Mouse (Mus musculus): Measurements from ENCODE around the gene Dffa. TPM values are rescaled to one million over a fixed set of nuclear protein-coding genes. Genes with fewer than 3 reads are reported as not detected.
"Not testable (repeated sequence)": the region's sequence is repeated elsewhere in the genome, so short reads cannot be mapped to it uniquely, and the experiment has no call there.

Gene Dffa
- total RNA-seq, 2 experiments from 2014 or later, result 24.4 to 24.9 TPM

DNA sequence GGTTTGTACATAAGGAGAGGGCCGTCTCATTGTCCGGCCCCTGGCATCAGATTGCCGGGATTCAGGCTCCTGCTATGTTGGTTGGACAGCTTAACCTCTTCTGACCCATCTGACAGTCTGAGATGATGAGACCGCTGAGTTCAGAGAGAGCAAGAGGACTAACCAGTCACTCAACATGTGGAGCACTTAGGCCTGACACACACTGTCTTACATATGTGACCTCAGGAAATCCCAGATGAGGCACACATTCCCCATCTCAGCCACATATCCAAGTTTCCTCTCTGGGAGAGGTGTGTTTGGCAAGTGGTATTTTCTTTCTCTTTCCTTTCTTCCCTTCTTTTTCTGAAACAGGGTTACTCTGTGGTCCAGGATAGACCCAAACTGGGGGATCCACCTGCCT is 41.2 kb downstream of the Dffa start:
- DNase-seq (ENCODE audit: low spot score in 2 of 2), result no peak

DNA sequence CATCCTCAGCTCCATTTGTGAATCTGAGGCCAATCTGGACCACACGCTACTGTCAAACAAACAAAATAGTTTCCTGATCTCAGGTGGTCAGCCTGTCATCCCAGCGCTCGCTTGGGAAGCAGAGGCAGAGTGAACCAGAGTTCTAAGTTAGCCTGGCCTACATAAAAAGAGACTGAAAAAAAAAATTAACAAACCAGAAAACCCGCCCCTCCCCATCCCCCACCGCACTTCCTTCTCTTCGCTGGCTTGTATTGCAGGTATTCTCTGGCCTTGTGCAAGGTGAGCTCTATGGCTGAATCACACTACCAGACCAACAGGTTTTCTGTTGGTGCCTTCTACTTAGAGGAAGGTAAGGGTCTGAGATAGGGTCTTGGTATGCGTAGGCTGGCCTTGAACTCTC is 43.6 kb downstream of the Dffa start:
- no peak for DNase-seq (ENCODE audit: low spot score in 2 of 2)

DNA sequence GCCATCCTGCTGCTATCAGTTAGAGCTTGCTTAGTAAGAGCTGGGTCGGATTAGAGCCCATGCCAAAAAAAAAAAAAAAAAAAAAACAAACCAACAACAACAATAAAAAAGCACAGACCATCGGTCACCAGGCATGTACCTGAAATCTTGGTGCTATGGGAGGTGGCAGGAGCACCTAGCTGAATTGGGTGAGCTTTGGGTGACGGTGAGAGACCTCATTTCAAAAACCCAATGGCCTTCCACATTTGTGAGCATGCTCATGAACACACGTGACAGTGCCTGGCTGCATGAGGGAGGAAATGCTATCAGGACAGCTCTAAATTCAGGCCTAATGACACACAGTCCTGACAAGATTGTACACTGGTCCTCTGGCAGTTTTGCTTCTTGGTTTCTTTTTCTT is 44.1 kb downstream of the Dffa start:
- no peak for DNase-seq (ENCODE audit: low spot score in 2 of 2)

DNA sequence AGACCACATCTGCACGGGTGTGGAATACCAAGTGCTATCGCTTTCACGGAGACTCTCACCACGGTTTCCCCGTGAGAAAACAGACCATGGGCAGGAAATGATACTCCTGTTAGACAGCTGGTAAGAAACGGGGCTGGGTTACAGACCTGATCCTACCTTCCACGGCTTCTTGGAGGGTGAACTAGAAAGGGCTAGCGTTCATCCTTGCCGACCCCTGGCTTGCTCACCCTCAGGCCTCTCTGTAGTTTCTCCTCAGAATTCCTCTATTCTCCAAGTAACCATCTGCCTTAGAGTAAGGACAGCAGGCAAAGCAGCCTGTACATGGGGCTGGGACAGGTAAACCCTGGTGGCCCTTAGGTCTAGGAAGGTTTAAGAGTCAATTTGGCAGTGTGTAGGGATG is 45.2 kb downstream of the Dffa start:
- no peak for DNase-seq (ENCODE audit: low spot score in 2 of 2)

DNA sequence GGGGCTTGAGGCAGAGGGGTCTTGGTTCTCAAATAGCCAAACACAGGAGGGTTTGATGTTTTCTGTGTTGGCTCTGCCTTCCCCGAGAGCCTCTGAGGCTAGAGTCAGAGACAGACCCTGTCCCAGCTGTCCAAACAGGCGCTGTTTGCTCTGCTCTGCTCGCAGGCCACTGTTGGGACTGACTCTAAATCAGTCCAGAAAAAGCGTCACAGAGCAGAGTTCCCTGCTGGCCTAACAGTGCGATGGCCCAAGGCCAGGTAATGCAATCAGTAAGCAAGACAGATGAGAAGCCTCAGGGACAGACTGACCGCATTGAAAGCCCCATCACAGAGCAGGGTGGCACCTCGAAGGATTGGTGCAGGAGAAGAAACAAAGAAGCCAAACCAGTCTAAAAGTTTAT is 45.7 kb downstream of the Dffa start:
- peak in 1 of 2 experiments; percentile 47 for DNase-seq (ENCODE audit: low spot score in 2 of 2)

DNA sequence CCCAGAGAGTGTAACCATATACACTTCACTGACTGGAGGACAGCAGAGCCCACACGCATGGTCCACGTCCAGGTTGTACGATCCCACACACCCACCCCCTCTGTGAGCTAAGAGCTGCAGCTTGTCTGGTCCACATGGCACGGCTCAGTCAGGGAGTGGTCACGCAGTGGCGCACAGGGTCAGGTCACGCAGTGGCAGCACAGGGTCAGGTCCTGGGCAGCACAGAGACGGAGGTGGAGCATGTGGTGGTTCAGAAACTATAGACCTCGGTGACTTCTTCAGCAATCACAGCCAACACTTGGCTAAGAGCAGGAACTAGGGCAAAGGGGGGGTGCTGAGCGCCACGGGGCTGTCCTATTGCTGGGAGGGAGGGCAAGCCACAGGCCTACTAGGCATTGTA is 46.3 kb downstream of the Dffa start:
- DNase-seq (ENCODE audit: low spot score in 2 of 2), result no peak

DNA sequence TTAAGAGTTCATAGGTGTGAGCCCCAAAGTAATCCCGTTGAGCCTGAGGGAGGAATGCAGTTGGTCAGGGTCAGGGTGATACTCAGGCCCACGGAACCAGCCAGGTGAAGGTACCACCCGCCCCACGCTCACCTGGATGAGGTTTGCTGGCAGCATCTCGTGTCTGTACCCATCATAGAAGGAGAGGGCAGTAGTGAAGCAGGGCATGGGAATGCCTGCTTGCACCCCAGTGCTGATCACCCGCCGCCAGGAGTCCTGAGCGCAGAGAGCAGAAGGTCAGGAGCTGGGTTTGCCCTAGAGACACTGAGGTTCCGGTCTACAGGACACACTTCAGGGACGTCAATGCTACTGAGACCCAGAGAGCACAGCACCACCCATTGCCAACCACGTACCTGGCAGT is 46.8 kb downstream of the Dffa start:
- DNase-seq (ENCODE audit: low spot score in 2 of 2), result no peak

DNA sequence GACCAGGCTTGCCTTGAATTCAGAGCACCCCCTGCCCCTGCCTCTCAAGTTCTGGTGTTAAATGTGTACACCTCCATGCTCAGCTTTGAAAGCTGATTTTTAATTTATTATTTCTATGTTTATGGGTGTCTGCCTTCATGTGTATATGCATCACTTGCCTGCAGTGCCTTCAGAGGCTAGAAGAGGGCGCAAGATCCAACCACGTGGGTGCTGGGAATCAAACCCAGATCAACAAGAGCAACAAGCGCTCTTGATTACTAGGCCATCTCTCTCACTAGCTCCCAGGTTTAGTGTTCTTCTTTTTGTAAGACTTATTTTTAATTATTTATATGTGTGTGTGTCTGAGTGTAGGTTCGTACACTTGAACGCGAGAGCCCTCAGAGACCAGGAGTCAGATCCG is 50.9 kb downstream of the Dffa start:
- DNase-seq (ENCODE audit: low spot score in 2 of 2), result no peak

DNA sequence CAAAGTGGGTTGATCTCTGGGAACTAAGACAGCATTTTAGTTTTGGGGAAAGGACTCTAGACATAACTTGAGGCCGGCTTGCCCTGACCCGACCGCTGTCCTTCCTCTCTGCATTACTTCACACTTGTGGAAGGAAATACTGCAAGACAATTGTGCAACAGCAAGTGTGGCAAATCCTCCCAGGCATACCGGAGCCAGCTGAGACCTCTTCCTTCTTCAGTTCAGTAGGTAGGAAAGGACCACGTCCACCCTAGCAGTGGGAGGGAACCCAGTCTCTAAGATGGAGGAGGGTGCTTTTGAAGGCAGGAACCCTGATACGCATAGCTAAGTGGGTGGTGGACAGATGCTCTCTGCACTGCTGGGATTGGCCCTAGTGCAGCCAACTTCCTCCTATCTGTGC is 51.8 kb downstream of the Dffa start:
- no peak for DNase-seq (ENCODE audit: low spot score in 2 of 2)

DNA sequence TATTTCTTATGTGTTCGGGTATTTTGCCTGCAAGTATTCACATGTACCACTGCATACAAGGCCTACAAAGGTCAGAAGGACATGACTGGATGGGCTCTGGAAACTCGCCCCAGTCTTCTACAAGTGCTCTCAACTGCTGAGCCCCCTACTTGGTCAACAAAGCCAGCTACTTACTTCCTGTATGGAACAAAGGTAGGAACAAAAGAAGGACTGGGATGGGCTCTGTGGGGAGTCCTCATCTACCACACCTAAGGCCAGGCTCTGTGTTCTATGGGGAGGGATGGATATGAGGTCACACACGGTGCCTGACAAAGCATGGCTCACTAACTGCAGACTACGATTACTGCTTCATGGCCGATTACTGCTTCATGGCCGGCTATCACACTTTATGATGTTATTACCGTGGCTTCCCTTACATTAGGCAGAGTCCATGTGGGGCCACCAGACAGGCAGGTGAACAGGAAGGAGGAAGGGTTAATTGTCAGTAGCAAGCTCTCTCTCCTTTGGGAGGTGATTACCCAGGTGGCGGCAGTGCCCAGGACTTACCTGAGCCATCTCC is 53.5 kb downstream of the Dffa start:
- DNase-seq (ENCODE audit: low spot score in 2 of 2), result no peak

DNA sequence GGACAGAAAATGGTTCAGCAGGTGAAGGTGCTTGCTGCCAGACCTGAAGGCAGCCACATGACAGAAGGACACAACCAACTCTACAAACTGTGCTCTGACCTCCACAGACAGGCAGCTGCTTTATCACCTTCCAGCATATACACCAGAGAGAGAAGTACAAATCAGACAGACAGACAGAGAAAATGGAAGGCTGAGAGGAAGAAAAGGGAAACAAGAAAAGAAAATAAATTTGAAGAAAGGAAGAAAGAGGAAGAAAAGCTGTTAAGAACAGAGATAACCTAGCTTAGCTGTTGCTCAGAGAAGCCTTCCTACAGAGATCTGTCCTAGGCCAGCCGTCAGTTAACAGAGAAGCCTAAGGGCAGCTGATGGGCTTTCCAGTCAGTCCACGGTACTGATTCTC is 55.3 kb downstream of the Dffa start:
- no peak for DNase-seq (ENCODE audit: low spot score in 2 of 2)

DNA sequence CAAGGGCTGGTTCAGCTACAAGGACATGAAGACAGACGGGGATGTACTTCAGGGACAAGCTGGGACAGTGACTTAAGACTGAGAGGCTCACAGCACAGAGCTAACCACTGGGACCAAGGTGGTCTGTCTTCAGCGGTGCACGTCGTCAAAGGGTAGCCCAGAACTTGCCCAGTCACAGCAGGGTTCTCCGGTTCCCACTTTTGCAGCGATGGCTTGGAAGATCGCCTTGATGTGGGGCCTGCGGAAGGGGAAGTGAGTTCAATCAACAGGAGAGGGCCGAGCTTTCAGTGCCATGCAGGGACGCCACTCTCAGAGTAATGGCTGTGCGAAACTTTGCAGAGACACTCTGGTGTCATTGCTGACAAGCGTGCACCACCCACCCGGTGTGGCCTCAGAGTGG is 55.9 kb downstream of the Dffa start:
- no peak for DNase-seq (ENCODE audit: low spot score in 2 of 2)

DNA sequence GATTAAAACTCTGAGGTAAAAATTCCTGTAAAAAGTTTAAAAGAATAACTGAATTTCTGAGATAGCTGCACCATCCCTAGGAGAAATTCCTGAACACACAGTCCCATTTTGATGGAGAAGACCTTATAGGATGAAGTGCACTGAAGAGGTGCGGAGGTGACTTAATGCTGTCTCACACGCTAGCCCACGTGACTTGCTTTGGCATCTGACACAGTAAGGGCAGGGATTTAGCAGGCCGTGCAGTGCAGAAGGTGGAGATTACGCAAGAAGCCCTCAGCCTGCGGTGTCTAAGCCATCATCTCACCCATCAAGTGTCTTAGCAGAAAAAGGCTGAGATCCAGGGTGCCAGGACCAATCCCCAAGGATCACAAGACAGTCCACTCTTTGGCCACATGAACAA is 57.2 kb downstream of the Dffa start:
- no peak for DNase-seq (ENCODE audit: low spot score in 2 of 2)

DNA sequence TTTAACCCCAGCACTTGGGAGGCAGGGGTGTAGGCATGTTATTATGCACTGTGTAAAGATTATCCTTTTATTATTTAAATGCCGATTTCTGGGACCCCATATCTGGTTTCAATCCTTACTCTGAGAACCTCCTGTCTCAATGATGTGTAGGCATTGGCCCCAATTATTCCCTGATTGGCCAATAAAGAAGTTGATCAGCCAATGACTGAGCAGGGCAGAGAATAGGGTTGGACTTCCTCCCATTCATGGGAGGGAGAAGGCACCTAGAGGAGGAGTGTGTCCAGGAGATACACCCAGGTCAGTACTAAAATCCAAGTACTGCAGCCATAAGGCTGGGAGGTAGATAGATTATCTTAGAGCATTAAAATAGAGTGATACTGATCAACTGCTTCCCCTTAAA is 59.2 kb downstream of the Dffa start:
- DNase-seq (ENCODE audit: low spot score in 2 of 2), result no peak

DNA sequence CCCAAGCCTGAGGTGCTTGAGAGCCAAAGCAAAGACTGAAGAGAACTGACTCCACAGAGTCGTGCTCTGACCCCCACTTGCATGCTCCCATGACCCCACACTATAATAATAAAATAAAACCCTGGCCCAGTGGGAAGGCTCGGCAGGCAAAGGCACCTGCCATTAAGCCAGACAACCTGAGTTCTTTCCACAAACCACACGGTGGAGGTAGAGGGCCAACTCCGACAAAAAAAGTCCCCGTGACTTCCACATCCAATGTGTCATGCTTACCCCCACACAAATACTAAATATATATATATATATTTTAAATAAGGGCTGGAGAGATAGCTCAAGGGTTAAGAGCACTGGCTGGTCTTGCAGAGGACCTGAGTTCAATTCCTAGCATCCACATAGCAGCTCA is 60.2 kb downstream of the Dffa start:
- no peak for DNase-seq (ENCODE audit: low spot score in 2 of 2)

DNA sequence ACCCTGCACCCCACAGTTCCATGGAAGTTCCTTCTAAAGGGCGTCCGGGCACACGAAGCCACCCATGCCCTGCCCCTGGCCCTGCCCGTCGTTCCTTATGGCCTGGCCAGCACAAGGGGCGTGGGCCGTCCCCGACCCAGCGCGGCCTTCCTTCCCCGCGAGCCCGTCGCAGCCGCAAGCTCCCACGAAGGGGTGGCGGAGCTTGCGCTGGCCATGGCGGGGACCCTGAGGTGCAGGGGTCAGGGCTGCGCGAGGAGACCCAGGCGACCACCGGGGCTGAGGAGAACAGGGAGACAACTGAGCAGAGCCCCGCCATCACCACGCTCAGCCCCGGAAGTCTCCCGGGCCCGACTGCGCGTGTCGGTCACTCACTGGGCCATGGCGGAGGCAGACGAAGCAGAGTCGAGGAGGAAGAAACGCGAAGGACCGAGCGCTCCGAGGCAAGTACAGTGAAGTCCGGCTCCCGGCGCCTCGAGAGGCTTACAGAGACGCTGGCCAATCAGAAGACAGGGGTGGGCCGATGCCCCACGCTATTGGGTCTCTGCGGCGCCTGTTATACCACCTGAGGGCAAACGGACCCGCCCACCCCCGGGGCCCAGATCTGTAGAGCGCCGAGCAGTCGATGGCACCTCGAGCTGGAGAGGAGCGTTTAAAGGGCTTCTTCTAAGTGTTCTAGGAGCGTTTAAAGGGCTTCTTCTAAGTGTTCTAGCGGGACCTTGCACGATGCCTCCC is 62.4 kb downstream of the Dffa start, which contains the start of gene Pgd:
Pgd (minus strand) TSS at position 557 of the 732 bp plus-strand sequence.
- peak; percentile 88 to 91 for DNase-seq (ENCODE audit: low spot score in 2 of 2)

DNA sequence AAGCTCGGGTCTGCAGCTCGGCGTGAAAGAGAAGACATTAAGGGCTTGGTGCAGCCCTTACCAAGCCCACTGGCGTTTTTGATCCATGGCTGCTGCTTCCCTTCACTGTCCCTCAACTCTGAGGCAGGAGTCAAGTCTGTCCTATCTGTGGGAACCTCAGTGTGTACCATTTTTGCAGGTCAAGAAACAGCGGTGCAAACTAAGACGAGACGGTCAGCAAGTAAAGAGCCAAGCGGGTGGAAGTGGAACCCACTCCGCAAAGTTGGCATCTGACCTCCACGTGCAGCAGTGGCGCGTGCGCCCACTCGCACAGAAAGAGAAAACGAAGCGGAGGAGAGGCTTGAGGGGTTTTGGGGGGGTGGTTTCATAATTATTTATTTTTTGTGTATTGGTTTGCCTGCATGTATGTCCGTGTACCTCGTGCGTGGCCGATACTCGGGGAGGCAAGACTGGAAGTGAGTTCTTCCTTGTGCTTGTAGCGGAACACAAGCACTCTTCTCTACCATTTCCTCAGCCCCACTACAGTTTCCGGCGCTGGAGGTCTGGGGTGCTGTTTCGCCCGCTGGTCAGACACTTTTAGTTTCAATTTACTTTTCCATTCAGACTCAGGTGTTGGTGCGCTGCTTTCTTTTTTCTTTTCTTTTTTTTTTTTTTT is 63.1 kb downstream of the Dffa start:
- no peak for DNase-seq (ENCODE audit: low spot score in 2 of 2)

DNA sequence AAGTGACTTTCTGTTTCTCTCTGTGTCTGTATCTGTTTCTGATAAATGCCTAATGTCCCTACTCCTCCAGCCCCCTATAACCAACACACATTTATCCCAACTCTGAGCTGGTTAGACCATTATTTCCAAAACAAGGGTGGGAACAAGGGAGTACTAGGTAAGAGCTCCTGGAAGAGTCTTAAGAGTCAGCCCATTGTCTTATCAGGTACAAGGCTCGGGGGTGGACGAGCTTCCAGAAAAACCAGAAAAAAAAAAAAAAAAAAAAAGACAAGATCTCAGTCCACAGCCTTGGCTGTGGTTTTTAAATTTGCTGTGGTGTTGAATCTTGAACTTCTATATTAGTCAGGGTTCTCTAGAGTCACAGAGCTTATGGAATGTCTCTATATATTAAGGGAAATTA is 64.1 kb downstream of the Dffa start:
- DNase-seq (ENCODE audit: low spot score in 2 of 2), result no peak

DNA sequence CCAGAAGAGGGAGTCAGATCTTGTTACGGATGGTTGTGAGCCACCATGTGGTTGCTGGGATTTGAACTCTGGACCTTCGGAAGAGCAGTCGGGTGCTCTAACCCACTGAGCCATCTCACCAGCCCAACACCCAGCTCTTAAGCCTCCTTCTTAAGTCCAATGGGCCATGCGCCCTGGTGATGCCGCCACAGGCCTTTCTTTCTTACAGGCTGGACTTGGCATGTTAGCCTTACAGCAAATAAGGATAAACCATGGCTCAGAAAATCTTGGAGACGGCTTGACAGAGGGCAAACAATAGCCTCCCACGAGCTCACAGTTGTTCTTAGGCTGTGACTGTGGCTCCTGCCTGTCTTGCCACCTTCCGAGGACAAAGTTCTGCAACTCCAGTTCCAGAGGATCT is 66.0 kb downstream of the Dffa start:
- not testable (repeated sequence) for DNase-seq (ENCODE audit: low spot score in 2 of 2)

Measured in adrenal gland, postnatal 4 days (tissue).